Mouse (Mus musculus): ENCODE results near the gene Sult3a1. TPM values are rescaled to one million over a fixed set of nuclear protein-coding genes. Genes with fewer than 3 reads are reported as not detected.
"Not testable (repeated sequence)": the region's sequence is repeated elsewhere in the genome, so short reads cannot be mapped to it uniquely, and the experiment has no call there.

The Sult3a1 gene
- 0.10 TPM in 1 of 2 replicates, not detected in the other for polyA plus RNA-seq (2012; rRNA removed)

- no peaks in the 10 kb centered on the region for H3K4me1 ChIP-seq (ENCODE audit: control insufficient read depth, insufficient read depth, low read length)
- H3K4me3 ChIP-seq (ENCODE audit: insufficient read depth, low read length): no peak within 1 kb of the TSS
- H3K27ac ChIP-seq (ENCODE audit: insufficient read depth, low read length): no peak within 1 kb of the TSS
- TF ChIP-seq CTCF (IDR thresholded peaks at IDR 0.05; ENCODE audit: extremely low read depth, insufficient read depth, low read length): no peak
- TF ChIP-seq POLR2A (IDR thresholded peaks at IDR 0.05; ENCODE audit: extremely low read depth, insufficient read depth, low read length): no peak
Observed at GRCm38 (mm10) chr10:33857421-33857820, at the start of gene Sult3a1. TSS of gene Sult3a1 (plus strand) at chr10:33857721.

DNA sequence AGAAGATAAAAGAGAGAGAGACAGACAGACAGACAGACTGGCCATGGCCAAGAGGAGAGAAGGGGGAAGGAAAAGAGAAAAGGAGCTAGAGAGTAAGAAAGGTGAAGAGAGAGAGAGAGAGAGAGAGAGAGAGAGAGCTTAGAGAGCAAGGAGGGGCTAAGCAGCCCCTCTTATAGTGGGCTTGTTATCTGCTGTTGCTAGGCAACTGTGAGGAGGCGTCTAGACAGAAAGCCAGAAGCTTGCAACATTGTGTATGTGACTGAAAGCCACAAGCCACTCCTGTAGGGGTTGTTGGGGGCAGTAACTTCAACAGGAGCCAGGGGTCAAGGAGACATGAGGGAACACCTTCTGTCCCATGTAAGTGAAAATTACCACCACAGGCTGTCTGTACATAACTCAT lies 45.7 kb upstream of the Sult3a1 start:
- no peak overlapping the region for H3K27ac ChIP-seq (ENCODE audit: insufficient read depth, low read length)
- H3K4me3 ChIP-seq (ENCODE audit: insufficient read depth, low read length): no peak overlapping the region
- TF ChIP-seq POLR2A (IDR thresholded peaks at IDR 0.05; ENCODE audit: extremely low read depth, insufficient read depth, low read length): no peak
- no peak for TF ChIP-seq CTCF (IDR thresholded peaks at IDR 0.05; ENCODE audit: extremely low read depth, insufficient read depth, low read length)

GRCm38 (mm10) chr10:33814266-33814665 lies 43.3 kb upstream of the Sult3a1 start:
- TF ChIP-seq POLR2A (IDR thresholded peaks at IDR 0.05; ENCODE audit: extremely low read depth, insufficient read depth, low read length) (no peak), CTCF (IDR thresholded peaks at IDR 0.05; ENCODE audit: extremely low read depth, insufficient read depth, low read length) (no peak)

More for the DNA sequence above, 45.7 kb upstream of the Sult3a1 start:
- no peaks in the 10 kb centered on the region for H3K4me1 ChIP-seq (ENCODE audit: control insufficient read depth, insufficient read depth, low read length)

GRCm38 (mm10) chr10:33816923-33817322 lies 40.6 kb upstream of the Sult3a1 start:
- Histone ChIP-seq H3K4me3 (ENCODE audit: insufficient read depth, low read length) (no peak overlapping the region), H3K4me1 (ENCODE audit: control insufficient read depth, insufficient read depth, low read length) (no peaks in the 10 kb centered on the region), H3K27ac (ENCODE audit: insufficient read depth, low read length) (no peak overlapping the region)
- TF ChIP-seq POLR2A (IDR thresholded peaks at IDR 0.05; ENCODE audit: extremely low read depth, insufficient read depth, low read length) (no peak), CTCF (IDR thresholded peaks at IDR 0.05; ENCODE audit: extremely low read depth, insufficient read depth, low read length) (no peak)

More at GRCm38 (mm10) chr10:33814266-33814665, 43.3 kb upstream of the Sult3a1 start:
- no peak overlapping the region for H3K27ac ChIP-seq (ENCODE audit: insufficient read depth, low read length)
- H3K4me3 ChIP-seq (ENCODE audit: insufficient read depth, low read length): no peak overlapping the region
- H3K4me1 ChIP-seq (ENCODE audit: control insufficient read depth, insufficient read depth, low read length): no peaks in the 10 kb centered on the region

DNA sequence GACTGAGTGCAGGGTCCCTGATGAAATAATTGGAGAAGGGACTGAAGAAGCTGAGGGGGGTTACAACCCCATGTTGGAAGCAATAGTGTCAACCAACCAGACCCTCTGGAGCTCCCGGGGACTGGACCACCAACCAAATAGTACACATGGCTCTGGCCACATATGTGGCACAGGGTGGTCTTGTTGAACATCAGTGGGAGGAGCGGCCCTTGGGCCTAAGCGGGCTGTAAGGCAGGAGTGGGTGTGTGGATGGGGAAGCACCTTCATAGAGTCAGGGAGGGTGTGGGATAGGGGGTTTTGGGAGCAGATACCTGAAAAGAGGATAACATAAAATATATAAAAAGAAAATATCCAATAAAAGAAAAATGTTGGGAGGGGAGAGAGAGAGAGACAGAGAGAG lies 36.6 kb upstream of the Sult3a1 start:
- H3K27ac ChIP-seq (ENCODE audit: insufficient read depth, low read length): no peak overlapping the region
- no peaks in the 10 kb centered on the region for H3K4me1 ChIP-seq (ENCODE audit: control insufficient read depth, insufficient read depth, low read length)
- TF ChIP-seq POLR2A (IDR thresholded peaks at IDR 0.05; ENCODE audit: extremely low read depth, insufficient read depth, low read length) (no peak), CTCF (IDR thresholded peaks at IDR 0.05; ENCODE audit: extremely low read depth, insufficient read depth, low read length) (no peak)
- no peak overlapping the region for H3K4me3 ChIP-seq (ENCODE audit: insufficient read depth, low read length)

- H3K4me1 ChIP-seq (ENCODE audit: control insufficient read depth, insufficient read depth, low read length): no peaks in the 10 kb centered on the region
- no peak overlapping the region for H3K4me3 ChIP-seq (ENCODE audit: insufficient read depth, low read length)
- H3K27ac ChIP-seq (ENCODE audit: insufficient read depth, low read length): no peak overlapping the region
- TF ChIP-seq POLR2A (IDR thresholded peaks at IDR 0.05; ENCODE audit: extremely low read depth, insufficient read depth, low read length): no peak
- no peak for TF ChIP-seq CTCF (IDR thresholded peaks at IDR 0.05; ENCODE audit: extremely low read depth, insufficient read depth, low read length)
Observed at GRCm38 (mm10) chr10:33865994-33866393, 8.5 kb downstream of the Sult3a1 start.

- H3K4me3 ChIP-seq (ENCODE audit: insufficient read depth, low read length): no peak overlapping the region
- no peak for TF ChIP-seq CTCF (IDR thresholded peaks at IDR 0.05; ENCODE audit: extremely low read depth, insufficient read depth, low read length)
- TF ChIP-seq POLR2A (IDR thresholded peaks at IDR 0.05; ENCODE audit: extremely low read depth, insufficient read depth, low read length): no peak
- H3K27ac ChIP-seq (ENCODE audit: insufficient read depth, low read length): no peak overlapping the region
- H3K4me1 ChIP-seq (ENCODE audit: control insufficient read depth, insufficient read depth, low read length): no peaks in the 10 kb centered on the region
Observed at GRCm38 (mm10) chr10:33870441-33870840, 12.9 kb downstream of the Sult3a1 start.

- Histone ChIP-seq H3K27ac (ENCODE audit: insufficient read depth, low read length) (no peak overlapping the region), H3K4me1 (ENCODE audit: control insufficient read depth, insufficient read depth, low read length) (no peaks in the 10 kb centered on the region), H3K4me3 (ENCODE audit: insufficient read depth, low read length) (no peak overlapping the region)
- no peak for TF ChIP-seq CTCF (IDR thresholded peaks at IDR 0.05; ENCODE audit: extremely low read depth, insufficient read depth, low read length)
- no peak for TF ChIP-seq POLR2A (IDR thresholded peaks at IDR 0.05; ENCODE audit: extremely low read depth, insufficient read depth, low read length)
Observed at GRCm38 (mm10) chr10:33872672-33873398, 15.3 kb downstream of the Sult3a1 start.

- H3K27ac ChIP-seq (ENCODE audit: insufficient read depth, low read length); H3K4me3 ChIP-seq (ENCODE audit: insufficient read depth, low read length); H3K4me1 ChIP-seq (ENCODE audit: control insufficient read depth, insufficient read depth, low read length): not testable (repeated sequence)
Observed at GRCm38 (mm10) chr10:33882411-33882810, 24.9 kb downstream of the Sult3a1 start.

DNA sequence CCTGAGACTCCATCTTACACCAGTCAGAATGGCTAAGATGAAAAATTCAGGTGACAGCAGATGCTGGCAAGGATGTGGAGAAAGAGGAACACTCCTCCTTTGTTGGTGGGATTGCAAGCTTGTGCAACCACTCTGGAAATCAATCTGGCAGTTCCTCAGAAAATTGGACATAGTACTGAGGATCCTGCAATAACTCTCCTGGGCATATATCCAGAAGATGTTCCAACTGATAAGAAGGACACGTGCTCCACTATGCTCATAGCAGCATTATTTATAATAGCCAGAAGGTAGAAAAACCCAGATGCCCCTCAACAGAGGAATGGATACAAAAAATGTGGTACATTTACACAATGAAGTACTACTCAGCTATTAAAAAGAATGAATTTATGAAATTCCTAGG lies 44.0 kb downstream of the Sult3a1 start:
- not testable (repeated sequence) for H3K4me3 ChIP-seq (ENCODE audit: insufficient read depth, low read length); H3K4me1 ChIP-seq (ENCODE audit: control insufficient read depth, insufficient read depth, low read length); H3K27ac ChIP-seq (ENCODE audit: insufficient read depth, low read length)
